Mouse (Mus musculus) cerebral cortex, adult 2 months (tissue): ENCODE results near the gene Anapc7.

Source experiments
- WGBS: fragments of 180-500 bp; shearing (Covaris S2); methylation state at CpG from one replicate; pipeline ENCODE4 v1.1.7; 2018; 5-methylcytosine and 5-hydroxymethylcytosine counted together

Gene Anapc7

DNA sequence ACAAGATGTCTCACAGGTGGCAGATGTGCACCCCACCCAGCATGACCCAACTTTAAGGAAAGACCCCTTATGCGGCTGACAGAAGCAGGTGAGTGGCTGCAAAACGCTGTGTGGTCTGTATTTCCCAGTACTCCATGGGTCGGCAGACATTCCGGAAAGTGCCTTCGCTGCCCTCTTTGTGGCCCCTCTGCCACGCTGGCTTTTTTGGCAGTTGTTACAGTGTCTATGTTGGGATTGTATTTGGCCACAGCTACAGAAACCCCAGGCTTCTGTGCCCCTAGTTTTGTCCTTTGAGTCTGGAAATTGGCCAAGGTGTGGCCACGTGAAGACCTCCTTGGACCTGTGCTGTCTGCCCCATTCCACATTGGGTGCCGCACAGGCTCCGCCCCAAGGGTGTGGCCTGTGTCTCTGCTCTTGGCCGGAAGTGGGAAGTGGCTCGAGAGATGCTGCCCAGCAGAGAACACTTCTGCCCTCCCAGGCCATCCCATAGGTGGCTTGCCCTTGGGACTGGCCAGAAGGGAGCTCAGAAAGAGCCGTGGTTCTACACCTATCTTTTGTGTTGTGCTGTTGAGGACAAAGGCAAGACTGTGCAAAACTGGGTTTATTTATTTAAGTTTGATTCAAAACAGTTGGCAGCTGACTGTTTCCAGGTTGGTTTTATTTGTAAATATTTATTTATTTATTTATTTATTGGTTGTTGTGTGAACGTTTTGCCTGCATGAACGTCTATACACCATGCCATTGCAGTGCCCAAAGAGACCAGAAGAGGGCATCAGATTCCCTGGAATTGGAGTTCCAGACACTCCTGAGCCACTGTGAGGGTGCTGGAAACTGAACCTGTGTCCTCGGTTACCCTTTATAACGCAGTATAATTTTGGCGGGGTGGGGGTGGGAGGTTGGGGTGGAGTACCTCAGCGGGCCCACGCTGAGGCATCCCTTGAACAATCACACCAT, 11.5 kb upstream of the Anapc7 start:
- WGBS, result 89% methylated on average over 19 of the region's 19 CpGs

DNA sequence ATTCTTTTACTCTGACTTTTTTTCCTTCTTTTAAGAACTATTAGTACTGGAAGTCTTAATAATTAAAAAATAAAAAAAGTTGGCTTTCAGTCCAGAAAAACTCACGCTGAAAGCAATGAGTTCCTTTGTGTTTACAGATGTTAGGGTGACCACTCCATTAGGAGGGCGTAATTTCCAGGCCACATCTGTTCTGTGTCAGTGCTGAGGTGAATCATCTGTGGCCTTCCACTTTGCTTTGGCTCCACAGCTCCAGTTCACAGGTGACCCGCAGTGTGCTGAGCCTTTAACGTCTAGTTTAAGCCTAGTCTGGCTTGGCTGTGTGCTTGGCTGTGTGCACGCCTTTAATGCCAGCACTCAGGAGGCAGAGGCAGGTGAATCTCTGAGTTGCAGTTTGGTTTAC, 9.6 kb upstream of the Anapc7 start:
- WGBS, result 85% methylated on average over 5 of the region's 5 CpGs

DNA sequence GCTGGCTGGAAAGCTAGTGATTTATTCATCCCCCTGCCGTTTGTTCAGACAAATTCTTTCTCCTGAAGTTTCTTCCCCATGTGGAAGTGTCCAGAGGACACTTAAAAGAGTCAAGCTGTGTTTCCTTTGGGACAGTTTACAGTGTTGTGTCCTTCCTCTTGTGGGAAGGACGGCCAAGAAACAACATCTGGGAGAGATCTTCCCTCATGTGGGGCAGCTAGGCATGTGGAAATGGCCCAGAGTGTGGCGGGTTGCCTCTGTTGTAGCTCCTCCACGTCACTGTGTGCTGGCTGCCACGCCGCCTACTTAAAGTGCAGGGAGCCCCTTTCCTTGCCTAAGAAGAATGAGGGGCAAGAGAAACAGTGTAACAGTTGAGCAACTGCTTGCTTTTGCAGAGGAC, 8.7 kb upstream of the Anapc7 start:
- 54% methylated on average over 6 of the region's 6 CpGs for WGBS

DNA sequence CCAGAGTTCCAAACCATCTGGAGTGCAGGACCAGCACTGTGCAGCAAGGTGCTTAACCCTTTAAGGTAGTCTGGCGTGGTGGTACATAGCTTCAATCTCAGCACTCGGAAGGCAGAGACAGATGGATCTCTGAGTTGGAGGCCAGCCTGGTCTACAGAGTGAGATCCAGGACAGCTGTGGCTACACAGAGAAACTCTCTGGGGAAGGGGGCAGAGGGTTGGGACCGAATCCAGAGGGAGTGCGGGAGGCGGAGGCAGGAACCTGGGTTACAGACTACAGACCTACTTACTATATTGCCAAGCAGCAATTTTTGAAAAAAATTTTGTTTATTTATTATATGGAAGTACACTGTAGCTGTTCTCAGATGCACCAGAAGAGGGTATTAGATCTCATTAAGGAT, 7.1 kb upstream of the Anapc7 start:
- 77% methylated on average over 5 of the region's 5 CpGs for WGBS

DNA sequence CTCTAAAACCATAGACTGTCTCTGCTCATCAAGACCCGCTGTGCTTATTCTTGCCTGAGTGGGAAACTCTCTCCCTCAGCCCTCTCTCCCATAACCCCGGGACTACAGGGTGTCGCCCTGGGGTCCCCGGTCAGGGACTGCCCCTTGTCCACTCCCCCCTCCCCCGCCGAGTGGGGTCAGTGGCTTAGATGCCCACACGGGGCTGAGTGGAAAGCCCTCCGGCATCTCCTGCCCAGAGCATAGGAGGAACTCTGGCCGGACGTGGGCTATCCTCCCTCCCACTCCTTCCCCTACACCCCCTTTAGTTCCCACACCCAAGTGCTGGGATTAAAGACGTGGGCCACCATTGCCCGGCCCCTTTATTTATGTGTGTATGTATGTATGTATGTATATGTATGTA, 6.0 kb upstream of the Anapc7 start:
- WGBS, result 87% methylated on average over 12 of the region's 12 CpGs

DNA sequence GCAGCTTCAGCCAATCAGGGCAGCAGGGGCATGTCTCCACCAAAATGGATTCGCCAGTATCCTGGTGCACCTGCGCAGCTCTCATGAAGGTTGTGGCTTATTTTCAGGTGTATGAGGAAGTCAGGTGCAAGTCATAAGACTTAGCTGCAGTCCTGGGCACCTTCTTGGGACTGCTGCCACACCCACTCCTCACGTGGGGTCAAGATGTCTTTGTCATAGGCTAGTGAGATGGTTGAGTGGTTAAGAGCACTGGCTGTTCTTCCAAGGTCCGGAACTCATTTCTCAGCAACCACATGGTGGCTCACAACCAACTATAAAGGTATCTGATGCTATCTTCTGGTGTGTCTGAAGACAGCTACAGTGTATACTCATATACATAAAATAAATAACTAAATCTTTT, 817 bp upstream of the Anapc7 start:
- 60% methylated on average over 4 of the region's 4 CpGs for WGBS

DNA sequence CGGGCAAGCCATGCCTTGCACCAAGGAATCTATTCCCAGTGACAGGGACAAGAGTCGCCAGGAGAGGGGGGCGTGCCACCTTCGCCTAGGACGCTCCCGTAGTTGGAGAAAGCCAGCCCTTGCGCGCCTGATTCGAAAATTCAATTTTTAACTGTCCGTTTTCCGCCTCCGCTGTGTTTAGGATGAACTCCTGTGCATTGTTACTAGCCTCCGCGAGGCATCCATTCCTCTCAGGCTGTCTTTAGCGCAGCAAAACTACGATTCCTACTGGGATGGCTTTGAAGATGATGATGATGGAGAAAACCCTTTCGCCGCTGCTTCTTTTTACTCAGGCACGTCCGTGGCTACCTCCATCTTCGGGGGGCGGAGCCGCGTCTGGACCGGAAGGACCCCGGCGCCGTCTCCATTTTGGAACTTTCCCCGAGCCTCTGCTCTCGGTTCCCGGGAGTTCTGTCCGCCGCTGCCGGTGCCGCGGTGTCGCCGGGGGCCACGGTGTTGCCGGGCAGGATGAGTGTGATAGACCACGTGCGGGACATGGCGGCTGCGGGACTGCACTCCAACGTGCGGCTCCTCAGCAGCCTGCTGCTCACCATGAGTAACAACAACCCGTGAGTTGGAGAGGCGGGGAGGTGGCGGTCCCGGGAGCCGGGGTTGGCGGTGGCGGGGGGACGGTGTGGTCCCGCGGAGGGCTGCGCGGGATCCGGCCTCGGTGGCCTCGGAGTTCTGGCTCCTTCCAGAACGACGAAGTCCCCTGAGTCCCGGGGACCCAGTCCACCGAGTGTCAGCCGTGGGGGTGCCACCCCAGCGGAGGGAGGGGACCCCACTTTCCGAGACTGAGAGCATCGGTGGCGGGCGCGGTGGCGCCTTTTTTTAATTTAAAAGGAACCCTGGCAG, 825 bp downstream of the Anapc7 start:
- under 1% methylated on average over 71 of the region's 73 CpGs for WGBS

DNA sequence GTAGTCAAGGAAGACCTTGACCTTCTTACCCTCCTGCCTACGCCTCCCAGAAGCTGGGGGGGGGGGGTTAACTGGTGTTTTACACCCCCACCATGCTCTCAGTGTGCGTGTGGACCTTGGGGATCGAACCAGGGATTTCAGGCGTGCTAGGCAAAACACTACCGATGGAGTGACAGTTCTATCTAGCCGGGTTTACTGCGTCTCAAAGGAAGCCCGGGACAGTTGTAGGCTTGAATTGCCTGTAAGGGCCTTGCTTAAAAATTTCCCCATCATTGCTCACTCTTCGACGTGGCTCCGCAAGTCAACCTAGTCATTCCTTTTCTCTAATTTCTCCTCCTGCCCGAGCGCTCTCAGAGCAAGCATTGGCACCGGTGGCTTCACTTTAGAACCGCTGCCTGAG, 1.6 kb downstream of the Anapc7 start:
- 20% methylated on average over 15 of the region's 15 CpGs for WGBS

DNA sequence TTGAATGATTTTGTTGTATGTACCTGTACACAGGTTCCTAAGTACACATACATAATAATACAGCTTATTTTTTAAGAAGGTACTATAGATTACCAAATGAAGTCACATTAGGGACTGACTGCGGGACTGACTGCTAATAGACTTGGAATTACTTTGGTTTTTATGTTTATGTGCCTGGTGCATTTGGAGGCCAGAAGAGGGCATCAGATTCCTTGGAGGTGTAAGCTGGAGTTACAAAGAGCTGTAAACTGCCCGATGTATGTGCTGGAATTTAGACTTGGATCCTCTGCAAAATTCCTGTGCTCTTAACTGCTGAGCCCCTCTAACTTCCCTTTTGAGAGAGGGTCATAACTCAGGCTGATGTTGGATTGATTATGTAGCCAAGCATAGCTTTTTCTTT, 4.1 kb downstream of the Anapc7 start:
- 58% methylated on average over 2 of the region's 2 CpGs for WGBS

DNA sequence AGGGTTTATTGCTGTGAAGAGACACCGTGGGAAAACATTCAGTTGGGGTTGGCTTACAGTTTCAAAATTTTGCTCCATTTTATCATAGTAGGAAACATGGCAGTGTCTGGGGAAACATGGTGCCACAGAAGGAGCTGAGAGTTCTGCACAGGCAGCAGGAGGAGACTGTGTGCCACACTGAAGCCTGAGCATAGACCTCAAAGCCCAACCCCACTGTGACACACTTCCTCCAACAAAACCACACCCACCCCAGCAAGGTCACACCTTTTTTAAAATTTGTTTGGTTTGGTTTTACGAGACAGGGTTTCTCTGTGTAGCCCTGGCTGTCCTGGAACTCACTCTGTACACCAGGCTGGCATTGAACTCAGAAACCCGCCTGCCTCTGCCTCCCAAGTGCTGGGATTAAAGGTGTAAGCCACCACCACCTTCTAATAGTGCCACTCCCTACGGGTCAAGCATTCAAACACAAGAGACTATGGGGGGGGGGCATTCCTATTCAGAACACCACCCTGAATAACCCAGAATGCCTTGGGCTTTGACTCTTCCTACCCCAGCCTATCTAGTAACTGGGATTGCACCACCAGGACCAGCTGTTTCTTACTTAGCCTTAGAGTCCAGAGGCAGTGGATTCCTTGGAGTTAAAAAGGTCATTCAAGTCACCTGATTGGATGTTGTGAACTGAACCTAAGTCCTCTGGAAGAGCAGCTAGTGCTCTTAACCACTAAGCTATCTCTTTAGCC, 8.7 kb downstream of the Anapc7 start:
- WGBS, result 94% methylated on average over 4 of the region's 4 CpGs

DNA sequence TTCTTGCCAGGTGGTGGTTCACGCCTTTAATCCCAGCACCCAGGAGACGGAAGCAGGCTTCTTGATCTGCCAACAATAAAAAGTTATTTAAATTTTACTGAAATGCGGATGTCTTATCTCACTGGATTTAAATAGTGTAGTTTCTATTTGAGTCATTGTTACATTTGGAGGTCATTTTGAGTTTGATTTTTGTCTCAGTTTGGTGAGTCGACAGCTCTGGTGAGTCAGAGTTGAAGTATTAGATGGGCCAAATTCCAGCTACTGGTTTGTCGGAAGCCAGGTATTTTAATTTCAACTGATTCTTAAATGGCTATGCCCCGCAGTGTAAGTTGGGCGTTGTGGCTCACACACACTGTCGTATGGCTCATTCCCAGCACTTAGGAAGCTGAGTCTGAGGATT, 9.7 kb downstream of the Anapc7 start:
- WGBS, result 73% methylated on average over 8 of the region's 8 CpGs

DNA sequence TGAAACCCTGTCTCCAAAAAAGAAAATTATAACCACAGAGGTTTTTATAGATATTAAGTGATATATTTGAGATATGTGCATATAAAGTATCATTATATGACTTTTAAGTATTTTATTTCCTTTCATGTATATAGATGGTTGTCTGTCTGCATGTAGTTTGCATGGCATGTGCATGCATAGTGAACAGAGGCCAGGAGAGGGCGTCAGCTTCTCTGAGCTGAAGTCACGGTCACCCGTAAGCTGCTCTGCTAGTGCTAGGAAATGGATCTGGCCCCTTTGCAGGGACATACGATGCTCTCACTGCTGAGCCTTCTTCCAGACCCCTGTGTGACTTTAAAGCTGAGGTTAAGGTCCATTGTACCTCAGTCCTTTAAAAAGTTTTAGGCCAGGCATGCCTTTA, 13.0 kb downstream of the Anapc7 start:
- 78% methylated on average over 4 of the region's 4 CpGs for WGBS

DNA sequence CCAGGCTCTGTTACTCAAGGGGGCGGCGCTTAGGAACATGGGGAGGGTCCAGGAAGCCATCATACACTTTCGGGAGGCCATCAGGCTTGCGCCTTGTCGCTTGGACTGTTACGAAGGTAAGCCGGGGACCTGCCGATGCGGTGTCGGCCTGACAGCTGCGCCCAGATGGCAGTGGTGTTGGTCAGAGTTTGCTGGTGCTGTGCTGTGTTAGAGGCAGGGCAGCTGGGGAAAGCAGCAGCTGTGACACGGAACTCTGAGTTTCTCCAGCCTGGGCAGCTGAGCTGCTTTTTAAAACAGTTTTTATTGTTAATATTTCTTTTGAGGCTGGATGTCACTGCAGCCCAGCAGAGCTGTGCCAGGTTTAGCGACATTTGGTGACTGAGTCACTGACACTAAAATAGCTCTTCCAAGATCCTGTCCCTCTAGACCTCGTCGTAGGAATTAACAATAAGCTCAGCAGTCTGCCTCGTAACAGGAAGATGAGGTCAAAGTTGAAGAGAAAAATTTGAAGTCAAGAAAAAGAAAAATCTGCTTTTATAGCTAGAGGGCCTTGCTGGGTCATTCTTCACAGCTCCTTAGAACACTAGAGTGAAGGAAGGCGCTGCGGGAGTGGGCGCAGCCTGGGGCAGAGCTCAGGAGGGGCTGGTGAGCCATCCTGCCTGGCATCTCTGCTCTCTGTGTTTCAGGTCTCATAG, 18.1 kb downstream of the Anapc7 start:
- WGBS, result 72% methylated on average over 19 of the region's 19 CpGs

DNA sequence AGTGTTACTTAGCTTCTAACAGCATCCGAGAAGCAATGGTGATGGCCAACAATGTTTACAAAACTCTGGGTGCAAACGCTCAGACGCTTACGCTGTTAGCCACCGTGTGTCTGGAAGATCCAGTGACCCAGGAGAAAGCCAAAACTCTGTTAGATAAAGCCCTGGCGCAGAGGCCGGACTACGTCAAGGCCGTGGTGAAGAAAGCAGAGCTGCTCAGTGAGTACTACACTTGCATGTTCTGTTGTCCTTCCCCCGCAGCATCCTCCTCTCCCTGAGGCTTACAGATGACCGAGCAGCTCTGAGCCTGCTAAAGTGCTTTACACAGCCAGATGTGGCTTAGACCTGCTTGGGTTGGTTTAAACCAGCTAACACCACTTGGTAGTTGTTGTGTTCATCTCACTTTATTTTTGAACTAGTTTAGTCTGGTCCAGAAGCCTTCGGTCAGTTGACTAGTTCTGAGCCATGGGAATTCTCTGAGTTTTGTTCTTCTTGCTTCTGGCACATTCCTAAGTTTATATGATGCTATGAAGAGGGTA, 18.7 kb downstream of the Anapc7 start:
- 90% methylated on average over 12 of the region's 12 CpGs for WGBS

DNA sequence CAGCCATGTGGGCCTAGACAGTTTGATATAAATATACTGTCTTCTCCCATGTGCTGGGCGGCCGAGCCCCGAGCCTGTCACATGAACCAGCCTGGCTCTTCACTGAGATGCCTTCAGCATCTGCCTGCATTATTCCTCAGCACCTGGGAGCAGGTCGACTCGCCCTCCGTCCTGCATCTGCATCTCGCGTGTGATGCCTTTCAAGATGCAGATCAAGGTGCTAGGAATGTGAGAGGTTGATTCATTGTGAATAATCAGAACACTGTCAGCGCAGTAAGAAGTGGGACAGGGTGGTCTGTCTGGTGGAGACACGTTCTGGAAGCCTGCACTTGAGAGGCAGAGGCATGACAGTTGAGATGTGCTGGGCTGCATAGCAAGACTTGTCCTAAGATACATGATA, 23.0 kb downstream of the Anapc7 start:
- WGBS, result 81% methylated on average over 10 of the region's 10 CpGs

DNA sequence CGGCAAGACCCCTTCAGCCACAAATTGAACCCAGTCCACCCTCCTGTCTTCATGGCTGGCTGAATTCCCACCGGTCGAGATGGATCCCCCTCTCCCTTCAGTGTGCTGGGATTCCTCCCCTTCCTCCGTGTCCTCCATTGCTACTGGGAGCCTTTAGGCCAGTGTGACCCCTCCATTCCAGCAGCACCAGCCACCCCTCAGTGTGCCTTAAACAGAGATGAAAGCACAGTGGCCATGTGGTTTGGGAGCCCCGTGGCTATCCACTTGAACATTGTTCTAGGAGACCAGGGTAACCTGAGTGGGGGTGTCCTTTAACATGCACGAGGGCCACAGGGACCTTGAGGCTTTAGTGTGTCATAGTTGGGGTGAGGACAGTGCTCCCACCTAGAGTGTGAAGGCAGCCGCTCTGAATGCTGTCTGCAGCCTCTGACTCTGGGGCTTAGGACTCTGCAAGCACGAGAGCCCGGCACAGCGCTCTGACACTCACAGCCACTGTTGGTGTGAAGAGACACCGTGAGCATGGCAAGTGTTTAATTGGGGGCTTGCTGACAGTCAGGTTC, 23.6 kb downstream of the Anapc7 start:
- WGBS, result 91% methylated on average over 11 of the region's 11 CpGs

DNA sequence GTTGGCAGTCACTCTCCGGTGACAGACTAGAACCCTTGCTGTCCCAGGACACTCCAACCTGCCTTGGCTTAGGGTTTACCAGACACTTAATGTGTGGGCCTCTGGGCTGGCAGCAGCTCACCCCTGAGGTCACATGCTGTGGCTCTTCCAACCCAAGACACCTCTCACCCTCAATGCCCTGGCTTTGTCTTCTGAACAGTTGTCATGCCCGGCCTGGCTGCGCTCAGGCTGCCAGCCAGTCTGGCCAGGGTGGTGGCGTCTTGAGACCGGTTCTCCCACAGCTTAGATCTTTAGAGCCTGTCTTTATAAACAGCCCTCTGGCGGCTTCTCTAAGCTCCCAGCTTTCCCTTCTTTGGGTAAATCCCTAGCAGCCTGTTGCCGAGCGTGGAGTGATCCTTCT, 26.4 kb downstream of the Anapc7 start:
- 50% methylated on average over 8 of the region's 8 CpGs for WGBS

DNA sequence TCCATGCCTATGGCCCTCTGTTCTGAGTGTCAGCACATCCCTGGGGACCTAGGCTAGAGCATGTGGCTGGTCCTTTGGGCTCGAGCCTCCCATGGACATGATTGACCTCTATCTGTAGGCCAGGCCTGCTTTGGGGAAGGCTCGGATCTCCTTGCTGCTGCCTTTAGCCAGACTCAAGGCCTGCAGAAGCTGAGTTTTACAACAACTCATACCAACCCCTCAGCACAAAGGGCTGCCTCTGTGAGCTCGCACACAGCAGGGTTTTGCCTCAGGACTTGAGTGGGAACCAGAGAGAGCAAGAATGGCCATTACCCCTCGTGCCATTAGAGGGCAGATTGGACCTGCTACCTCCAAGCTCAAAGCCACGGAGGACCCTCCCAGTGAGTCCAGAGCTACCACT, 27.4 kb downstream of the Anapc7 start:
- WGBS, result 85% methylated on average over 5 of the region's 5 CpGs

DNA sequence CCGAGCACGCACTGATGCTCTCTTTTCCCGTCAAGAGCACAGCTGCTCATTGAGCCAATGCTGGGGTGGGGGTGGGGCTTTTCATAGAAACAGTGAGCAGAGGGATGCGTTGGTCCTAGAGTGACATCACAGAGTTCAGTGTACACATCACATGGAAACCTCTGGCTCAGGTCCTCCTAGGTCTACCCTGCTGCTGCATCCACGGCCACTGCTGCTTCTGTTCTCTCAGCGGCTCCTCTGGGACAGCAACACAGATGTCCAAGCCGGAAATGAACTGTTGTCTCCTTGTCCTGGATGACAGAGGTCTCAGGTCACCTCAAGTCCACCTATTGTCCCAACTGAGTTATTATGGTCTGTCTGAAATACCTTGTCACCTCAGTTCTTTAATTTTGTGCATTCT, 28.5 kb downstream of the Anapc7 start:
- WGBS, result 57% methylated on average over 7 of the region's 7 CpGs

DNA sequence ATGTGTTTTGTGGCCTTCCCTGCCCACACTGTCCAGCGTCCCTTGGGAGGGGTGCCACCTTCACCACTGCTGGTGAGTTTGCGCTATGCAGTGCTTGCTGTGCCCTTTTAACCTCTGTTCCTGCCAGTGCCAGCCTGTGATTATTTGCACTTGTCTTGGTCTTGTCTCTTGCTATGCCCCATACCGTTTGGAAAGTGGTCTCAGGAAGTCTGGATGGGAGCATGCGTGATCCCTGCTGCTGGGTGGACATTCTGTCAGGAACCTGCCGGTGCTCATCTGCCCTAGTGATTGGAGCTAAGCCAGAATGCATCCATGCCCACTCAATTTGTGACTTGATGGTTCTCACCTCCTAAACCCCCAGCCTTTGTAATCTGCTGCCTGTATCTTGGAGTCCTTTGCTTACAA, 29.4 kb downstream of the Anapc7 start:
- 64% methylated on average over 5 of the region's 5 CpGs for whole genome bisulfite sequencing

DNA sequence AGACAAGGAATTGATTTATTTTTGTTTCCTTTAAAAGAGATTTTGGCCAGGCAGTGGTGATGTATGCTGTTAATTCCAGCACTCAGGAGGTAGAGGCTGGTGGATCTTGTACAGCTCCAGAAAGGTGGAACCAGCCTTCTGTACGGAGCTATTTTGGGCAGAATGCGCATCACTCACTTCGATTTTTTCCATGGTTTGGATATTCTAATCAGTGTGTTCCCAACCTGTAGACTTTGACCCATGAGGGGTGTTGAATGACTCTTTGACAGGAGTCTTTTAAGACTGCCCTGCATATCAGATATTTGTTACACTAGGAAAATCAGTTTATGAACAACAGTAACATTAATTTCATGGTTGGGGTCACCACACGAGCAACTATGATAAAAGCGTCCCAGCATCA, 29.8 kb downstream of the Anapc7 start:
- WGBS, result 69% methylated on average over 5 of the region's 5 CpGs
